Mouse (Mus musculus) T-helper 2 cell (primary cell): ENCODE measurements around the gene Miip.
"Not testable (repeated sequence)": the region's sequence is repeated elsewhere in the genome, so short reads cannot be mapped to it uniquely, and the experiment has no call there.

Experiments
- in situ Hi-C: fragments of 300-600 bp; cut with MboI, MseI; formaldehyde crosslinking; loops from one replicate; pipeline ENCODE4 v1.15.1; 2025; ENCODE audit warnings: high pct_unique_total_duplicates

Miip gene

GRCm38 (mm10) chr4:147869238-147869637 is 622 bp upstream of the Miip start:
- in situ Hi-C loops: loop anchor here (10.0 to 25.0 kb wide), 2 partner anchors 593 to 1076 kb away; no protein-coding TSS in a partner anchor

GRCm38 (mm10) chr4:147867563-147868449 is 810 bp downstream of the Miip start:
- in situ Hi-C loops: loop anchor here (10.0 to 25.0 kb wide), 2 partner anchors 594 to 1077 kb away; no protein-coding TSS in a partner anchor

GRCm38 (mm10) chr4:147866793-147867192 is 1.8 kb downstream of the Miip start:
- in situ Hi-C loops: loop anchor here (10.0 to 25.0 kb wide), 2 partner anchors 596 to 1078 kb away; no protein-coding TSS in a partner anchor

- in situ Hi-C loops: loop anchor here (10.0 to 25.0 kb wide), 2 partner anchors 596 to 1079 kb away; no protein-coding TSS in a partner anchor
These were observed 2.6 kb downstream of the Miip start for GRCm38 (mm10) chr4:147866056-147866455.

DNA sequence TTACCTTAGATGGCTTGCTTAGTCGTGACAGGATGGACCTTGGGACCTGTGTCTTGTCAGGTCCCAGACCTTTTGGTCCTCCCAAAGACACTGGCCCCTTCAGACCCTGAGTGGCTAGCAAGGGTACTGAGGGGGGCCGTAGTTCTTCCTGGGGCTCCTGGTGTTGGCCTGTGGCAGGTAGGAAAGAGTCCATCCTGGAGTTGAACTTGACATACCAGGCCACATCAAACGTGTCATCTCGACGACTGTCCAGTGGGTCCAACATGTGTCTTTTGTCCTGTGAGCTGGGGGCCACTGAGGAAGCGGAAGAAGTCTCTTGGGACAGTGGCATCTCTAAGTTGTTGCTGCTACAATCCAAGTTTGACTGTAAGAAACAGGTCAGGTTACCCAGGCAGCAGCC is 3.0 kb downstream of the Miip start:
- in situ Hi-C loops: loop anchor here (10.0 to 25.0 kb wide), 2 partner anchors 597 to 1079 kb away; no protein-coding TSS in a partner anchor

- in situ Hi-C loops: loop anchor here (10.0 to 25.0 kb wide), 2 partner anchors 600 to 1083 kb away; no protein-coding TSS in a partner anchor
These were observed 6.6 kb downstream of the Miip start for GRCm38 (mm10) chr4:147862051-147862450.

GRCm38 (mm10) chr4:147850776-147851175 is 17.8 kb downstream of the Miip start:
- in situ Hi-C loops: loop anchor here (25.0 kb wide), 1 partner anchor 612 kb away; no protein-coding TSS in a partner anchor

DNA sequence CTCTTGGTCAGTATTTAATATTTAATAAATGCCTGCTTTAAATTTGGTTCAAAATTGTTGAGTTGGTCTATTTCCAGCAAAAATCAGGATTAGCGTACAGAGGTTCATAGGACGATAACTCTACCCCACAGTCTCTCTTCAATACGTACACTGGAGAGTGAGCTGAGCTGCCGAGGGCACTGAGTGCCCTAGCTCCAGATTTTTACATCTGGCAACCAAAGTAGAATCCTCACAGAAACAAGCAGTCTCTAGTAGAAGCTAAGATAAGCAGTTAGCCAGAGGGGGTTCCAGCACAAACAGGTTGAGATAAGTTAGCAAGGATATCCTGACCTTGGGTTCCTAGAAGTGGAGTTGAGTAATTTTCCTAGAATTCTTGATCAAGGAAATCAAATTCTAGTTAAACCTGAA is 20.0 kb downstream of the Miip start:
- in situ Hi-C loops: no loop called here

DNA sequence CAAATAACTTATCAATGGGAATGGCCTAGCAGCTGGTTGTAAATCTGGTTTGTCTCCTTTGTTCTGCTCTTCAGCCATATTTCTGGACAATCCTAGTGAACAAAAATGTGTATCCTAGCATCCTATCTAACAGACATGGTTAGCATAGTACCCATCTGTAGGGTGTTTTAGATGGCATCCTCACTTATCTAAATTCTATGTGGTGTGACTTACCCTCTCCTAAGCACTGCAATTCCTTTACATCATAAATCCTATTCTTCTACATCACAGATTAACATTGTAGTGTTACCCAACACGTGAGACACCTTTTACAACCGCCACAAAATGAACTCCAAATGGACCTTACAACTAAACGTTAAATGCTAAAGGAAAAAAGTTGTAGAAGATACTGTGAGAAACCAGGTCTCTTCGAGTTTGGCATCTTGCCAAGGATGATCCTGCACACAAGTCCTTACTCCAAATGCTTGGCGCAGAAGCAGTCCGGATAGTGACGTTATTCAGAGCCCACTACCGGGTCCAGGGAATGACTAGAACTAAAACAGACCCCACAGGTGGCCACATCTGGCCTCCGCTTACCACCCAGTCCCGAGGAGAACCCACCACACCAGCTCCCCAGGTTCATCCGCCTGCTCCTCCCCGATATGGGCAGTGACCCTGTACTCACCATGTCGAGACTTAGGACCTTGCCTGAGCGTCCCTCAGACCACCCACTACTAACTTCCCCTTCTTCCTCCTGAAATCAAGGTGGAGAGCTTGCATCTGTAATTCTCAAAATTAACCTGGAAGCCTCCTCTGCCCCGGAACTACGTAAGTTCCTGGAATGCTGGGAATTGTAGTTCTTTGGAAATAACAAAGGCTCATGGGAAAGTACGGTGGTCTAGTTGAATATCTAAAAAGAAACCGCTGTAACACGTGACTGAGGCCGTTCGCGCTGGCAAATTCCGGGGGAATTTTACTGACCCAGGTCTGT is 20.7 kb downstream of the Miip start, which contains the start of gene Zfp933:
Gene Zfp933, minus strand, starts transcription at position 753 of the 970 bp plus-strand sequence.
- in situ Hi-C loops: no loop called here

GRCm38 (mm10) chr4:147842871-147843270 is 25.7 kb downstream of the Miip start:
- in situ Hi-C loops: no loop called here

DNA sequence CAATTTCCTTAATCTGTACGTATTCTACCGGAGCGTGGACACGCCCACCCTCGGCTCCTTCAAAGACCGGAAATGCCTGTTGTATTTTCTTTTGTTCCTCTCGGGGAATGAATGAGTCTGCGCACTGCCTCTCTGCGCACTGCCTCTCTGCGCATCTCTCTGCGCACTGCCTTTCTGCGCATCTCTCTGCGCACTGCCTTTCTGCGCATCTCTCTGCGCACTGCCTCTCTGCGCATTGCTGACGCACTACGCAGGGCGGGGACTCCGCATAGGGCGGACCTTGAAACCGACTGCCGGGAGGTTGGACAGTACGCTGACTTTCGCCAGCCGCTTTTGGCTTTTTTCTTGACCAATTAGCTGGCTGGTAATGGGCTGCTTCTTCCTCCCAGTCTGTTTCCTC is 29.3 kb downstream of the Miip start:
- in situ Hi-C loops: not testable (repeated sequence)

- in situ Hi-C loops: no loop called here
These were observed 44.2 kb downstream of the Miip start for GRCm38 (mm10) chr4:147824389-147824788.

DNA sequence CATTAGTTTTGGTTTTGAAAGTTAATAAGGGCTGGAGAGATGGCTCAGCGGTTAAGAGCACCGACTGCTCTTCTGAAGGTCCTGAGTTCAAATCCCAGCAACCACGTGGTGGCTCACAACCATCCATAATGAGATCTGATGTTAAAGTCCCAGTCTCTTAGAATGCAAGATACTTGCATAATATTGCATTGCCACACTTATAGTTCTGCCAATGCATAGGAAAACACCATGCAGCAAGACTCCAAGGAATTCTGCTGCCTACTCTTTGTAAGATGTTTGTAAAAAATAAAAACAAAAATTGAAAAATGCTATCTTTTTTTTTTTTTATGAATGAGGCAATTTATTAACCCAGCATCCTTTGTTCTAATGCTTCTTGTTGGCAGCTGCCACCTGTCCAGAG is 47.2 kb downstream of the Miip start:
- in situ Hi-C loops: not testable (repeated sequence)

DNA sequence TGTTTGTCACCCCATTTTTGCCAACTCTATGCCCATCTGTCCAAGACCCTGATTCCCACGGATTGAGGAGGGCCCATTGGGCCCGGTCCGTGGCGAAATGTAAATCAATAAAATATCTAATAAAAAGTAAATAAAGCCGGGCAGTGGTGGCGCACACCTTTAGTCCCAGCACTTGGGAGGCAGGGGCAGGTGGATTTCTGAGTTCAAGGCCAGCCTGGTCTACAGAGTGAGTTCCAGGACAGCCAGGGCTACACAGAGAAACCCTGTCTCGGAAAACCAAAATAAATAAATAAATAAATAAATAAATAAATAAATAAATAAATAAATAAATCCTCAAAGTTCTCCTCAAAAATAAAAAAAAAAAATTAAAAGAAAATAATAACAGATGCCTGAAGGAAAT is 49.0 kb downstream of the Miip start:
- in situ Hi-C loops: not testable (repeated sequence)

DNA sequence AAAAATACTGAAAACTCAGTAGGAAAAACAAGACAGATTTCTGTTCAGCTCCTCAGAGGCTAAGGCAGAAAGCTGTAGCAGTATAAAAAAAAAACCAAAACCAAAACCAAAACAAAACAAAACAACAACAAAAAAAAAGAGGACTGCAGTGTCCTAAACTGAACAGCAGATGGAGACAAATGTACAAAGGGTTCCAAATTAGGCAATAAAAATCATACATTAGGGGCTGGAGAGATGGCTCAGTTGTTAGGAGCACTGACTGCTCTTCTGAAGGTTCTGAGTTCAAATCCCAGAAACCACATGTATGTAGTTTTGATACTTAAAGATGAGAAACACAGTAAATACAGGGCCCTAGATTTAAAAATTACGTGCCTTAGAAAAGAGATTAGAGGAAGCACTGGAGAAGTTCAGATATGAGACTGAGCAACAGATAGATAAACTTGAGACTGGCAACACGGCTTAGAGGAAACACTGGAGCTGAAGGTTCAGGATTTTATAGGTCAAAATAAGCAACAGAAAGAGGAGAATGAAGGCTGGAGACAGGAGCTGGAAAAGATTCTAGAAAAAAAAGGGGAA is 53.9 kb downstream of the Miip start:
- in situ Hi-C loops: no loop called here

GRCm38 (mm10) chr4:147813249-147813765 is 55.3 kb downstream of the Miip start:
- in situ Hi-C loops: no loop called here
